Mouse (Mus musculus) leukemia stem cell, adult 10-12 weeks (primary cell): Measurements from ENCODE around the gene Vstm5. TPM values are rescaled to one million over a fixed set of nuclear protein-coding genes. Genes with fewer than 3 reads are reported as not detected.

Experiments
- polyA plus RNA-seq: library from polyadenylated mRNA; stranded (reverse); fragments of >175 nt; gene quantifications from 2 replicates; pipeline ENCODE4 v1.2.3, GENCODE M21; 2012; ENCODE audit warnings: low replicate concordance

Vstm5 gene
- not detected in 2 replicates for polyA plus RNA-seq

DNA sequence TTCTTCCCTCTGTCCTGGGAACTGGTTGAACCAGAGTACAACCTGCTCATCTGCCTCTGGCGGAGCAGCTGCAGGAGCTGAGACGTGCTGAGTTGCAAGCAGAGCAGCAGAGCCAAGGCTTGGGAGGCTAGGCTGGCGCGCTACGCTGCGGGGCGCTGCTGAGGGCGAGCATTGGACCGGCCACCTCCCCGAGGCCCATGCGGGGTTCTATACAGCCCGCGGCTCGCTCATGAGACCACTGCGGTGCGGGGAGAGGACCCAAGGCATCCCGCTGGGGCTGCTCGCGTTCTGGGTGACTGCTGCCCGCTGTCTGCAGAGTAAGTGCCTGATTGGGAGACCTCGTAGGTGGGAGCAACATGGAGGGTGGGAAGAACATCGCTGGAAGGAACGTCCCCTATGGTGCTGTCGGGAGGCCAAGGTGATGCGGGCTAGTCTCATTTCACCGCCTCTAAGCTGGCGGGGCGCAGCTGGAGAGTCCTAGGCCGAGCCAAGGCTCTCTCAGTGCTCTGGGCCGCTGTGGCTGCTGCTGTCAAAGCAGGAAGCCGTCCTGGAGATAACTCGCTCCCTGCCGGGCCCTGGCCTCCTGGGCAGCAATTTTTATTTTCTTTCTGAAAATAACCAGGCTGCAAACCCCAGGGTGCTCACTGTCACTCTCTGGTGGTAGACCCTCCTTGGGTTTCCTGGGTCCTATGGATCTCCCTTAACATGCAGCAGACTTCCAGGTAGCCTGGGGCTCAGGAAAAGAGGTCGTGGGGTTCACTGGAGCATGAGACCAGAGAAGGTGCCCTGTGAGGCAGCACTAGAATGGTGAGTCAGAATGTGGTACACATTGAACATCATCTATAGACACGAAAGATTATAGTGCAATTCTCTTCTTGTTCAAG, at the start of gene Vstm5:
Gene Vstm5 (plus strand): TSS at position 4 of the 884 bp plus-strand sequence.

GRCm38 (mm10) chr9:15279649-15280490, 41.0 kb downstream of the Vstm5 start, which contains the start of gene Med17:
Gene Med17, minus strand, starts transcription at chr9:15279931.

GRCm38 (mm10) chr9:15305503-15306397, 66.9 kb downstream of the Vstm5 start, which contains the start of gene Taf1d:
Gene Taf1d, plus strand, starts transcription at chr9:15306214.

GRCm38 (mm10) chr9:15306398-15307119, 67.7 kb downstream of the Vstm5 start, which contains the start of gene 4931406C07Rik:
Gene 4931406C07Rik, minus strand, starts transcription at chr9:15306448.

Other genes starting within 250 kb of the Vstm5 start
- 2.6 and 2.7 TPM in 2 replicates for gene Panx1, start 193.6 kb upstream of the Vstm5 start, polyA plus RNA-seq
- gene Hephl1, start 126.9 kb upstream of the Vstm5 start, polyA plus RNA-seq = not detected in 2 replicates
- 14.8 and 18.7 TPM in 2 replicates for gene Med17, start 40.9 kb downstream of the Vstm5 start, polyA plus RNA-seq
- 15.8 and 101 TPM in 2 replicates for gene Taf1d, start 67.2 kb downstream of the Vstm5 start, polyA plus RNA-seq
- gene 4931406C07Rik, start 67.4 kb downstream of the Vstm5 start, polyA plus RNA-seq = 0.54 and 1.0 TPM in 2 replicates
- gene Cep295, start 118.7 kb downstream of the Vstm5 start, polyA plus RNA-seq = 1.1 and 3.9 TPM in 2 replicates